Mouse (Mus musculus) bone marrow, adult 2 months (tissue): ENCODE measurements at regions not wholly inside any gene's neighbourhood (a gene's known extent, or its start where the extent isn't known, plus 50 kb on each side); places are given as distances from the start of the nearest gene placed in this dataset.

ENCODE experiments used
- CTCF ChIP-seq: fragments of 200-500 bp; IDR thresholded peaks from 2 replicates; pipeline ENCODE4 v1.5.1; 2011; ENCODE audit warnings: low read length, control low read depth; ENCODE audit not compliant: control insufficient read depth, insufficient read depth
- POLR2A ChIP-seq: fragments of 200-500 bp; IDR thresholded peaks from 2 replicates; pipeline ENCODE4 v1.6.1; 2011; ENCODE audit warnings: low read depth, mild to moderate bottlenecking, control low read depth, low read length, borderline replicate concordance; ENCODE audit not compliant: control insufficient read depth

GRCm38 (mm10) chr3:33911559-33911958 is 67.4 kb upstream of the Ccdc39 start:
- no peak for TF ChIP-seq POLR2A
- TF ChIP-seq CTCF: no peak
